Mouse (Mus musculus): ENCODE results near the gene Tssk1. TPM values are rescaled to one million over a fixed set of nuclear protein-coding genes. Genes with fewer than 3 reads are reported as not detected.

Tssk1 gene
- 0.05 TPM in 2 replicates for polyA plus RNA-seq (2015; fragmentation: Nextera tagmentation; extraction: Ambion mirVana)

DNA sequence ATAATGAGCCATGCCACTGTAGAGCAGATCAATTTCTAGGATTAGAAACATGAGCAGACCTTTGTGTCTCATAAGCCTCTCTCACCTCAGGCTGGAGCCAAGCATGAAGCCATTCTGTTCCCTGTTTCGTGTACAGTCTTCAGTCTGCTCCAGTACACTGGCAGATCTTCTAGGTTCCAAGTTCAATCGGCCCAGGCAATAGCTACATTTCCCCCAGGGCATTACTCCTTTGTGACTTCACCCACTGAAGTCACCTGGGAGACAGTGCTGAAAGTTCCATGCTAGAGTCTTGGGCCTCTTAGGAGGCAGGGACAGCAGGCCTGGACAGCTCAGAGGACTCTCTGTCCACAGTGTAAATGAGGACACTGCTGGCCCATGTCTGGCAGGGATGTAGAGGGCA lies at the start of gene Tssk1:
Tssk1 (plus strand) TSS at position 301 of the 400 bp plus-strand sequence.
- Histone ChIP-seq H3K4me2 (no peak within 1 kb of the TSS), H3K27ac (no peak within 1 kb of the TSS), H3K9ac (no peak within 1 kb of the TSS), H3K9me3 (replicated peaks) (no peaks in the 10 kb centered on the region), H3K4me1 (peaks cover 26% of the 10 kb centered on the region), H3K36me3 (ENCODE audit: poor library complexity, severe bottlenecking) (peaks cover 7% of the 10 kb centered on the region), H3K4me3 (no peak within 1 kb of the TSS), H3K27me3 (0 out of 2 replicates have a peak, but pooled peaks cover 3% of the 10 kb centered on the region)
- ATAC-seq = no peak
- 91% methylated on average over 2 of the region's 2 CpGs for WGBS

DNA sequence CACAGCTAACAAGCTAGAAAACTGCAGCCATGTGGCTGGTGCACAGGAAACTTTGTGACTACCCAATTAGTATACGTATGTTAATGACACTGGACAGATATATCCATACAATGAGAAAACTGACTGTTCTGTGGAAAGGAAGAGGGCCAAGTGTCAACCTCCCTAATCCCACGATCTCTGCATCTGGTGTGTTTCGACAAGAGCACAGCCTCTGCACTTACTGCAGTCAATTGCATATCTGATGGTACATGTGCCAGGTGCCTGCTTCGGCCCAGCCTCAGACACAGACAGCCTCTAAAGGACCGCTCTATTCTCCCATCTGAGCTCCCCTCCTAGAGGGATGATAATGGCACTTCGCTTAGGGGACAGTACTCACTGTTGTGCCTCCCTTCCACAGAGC lies 45.6 kb upstream of the Tssk1 start:
- Histone ChIP-seq H3K27me3 (no peaks in the 10 kb centered on the region), H3K4me2 (no peak overlapping the region), H3K9me3 (replicated peaks) (no peaks in the 10 kb centered on the region), H3K4me1 (no peaks in the 10 kb centered on the region), H3K36me3 (ENCODE audit: poor library complexity, severe bottlenecking) (peaks cover 93% of the 10 kb centered on the region), H3K27ac (peak overlapping the region; percentile 45), H3K4me3 (no peak overlapping the region), H3K9ac (0 out of 2 replicates have a peak overlapping the region, but pooled peaks have one; percentile 12)
- 98% methylated on average over 6 of the region's 6 CpGs for WGBS
- no peak for ATAC-seq

DNA sequence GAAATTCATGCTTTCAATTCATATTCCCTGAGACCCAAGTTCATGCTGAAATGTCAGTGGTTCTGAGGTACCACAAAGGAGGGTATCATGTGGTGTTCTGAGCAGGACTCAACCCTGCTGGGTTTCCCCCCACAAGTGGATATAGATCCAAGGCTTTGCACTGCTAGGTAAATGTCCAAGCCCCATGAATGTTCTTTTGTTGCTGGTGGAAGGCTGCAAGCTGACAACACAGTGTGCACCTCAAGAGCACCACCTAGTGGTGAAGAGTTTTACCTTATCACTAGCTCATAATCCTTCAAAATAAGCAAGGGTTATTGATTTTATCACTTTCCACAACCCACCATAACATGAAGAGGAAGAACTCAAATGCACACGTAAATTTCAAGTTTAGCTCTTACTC lies 45.1 kb upstream of the Tssk1 start:
- Histone ChIP-seq H3K4me1 (no peaks in the 10 kb centered on the region), H3K9me3 (replicated peaks) (no peaks in the 10 kb centered on the region), H3K4me3 (no peak overlapping the region), H3K27me3 (no peaks in the 10 kb centered on the region), H3K4me2 (no peak overlapping the region), H3K9ac (0 out of 2 replicates have a peak overlapping the region, but pooled peaks have one; percentile 12), H3K36me3 (ENCODE audit: poor library complexity, severe bottlenecking) (peaks cover 92% of the 10 kb centered on the region), H3K27ac (peak overlapping the region; percentile 45)
- WGBS = 20% methylated on average over 1 of the region's 1 CpGs
- 0 out of 2 replicates have a peak, but pooled peaks have one; percentile 55 for ATAC-seq

DNA sequence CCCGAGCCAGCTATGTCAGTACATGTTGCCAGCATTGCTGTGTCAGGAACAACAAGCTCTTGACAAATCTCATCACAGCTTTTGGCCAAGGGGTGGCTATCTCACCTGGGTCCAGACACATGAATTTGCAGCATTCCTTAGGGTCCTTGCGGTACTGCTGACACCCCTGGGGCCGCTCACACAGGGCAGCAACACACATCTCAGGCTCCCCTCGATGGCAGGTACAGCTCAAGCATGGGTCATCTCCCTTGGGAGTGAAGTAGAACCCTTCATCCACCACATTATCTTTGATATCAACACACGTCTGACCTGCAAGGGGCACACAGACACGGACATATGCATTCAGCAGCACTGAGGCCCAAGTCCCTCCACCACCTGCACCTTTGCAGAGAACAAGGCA lies 44.5 kb upstream of the Tssk1 start:
- Histone ChIP-seq H3K4me1 (no peaks in the 10 kb centered on the region), H3K9me3 (replicated peaks) (no peaks in the 10 kb centered on the region), H3K4me3 (no peak overlapping the region), H3K27ac (no peak overlapping the region), H3K27me3 (no peaks in the 10 kb centered on the region), H3K36me3 (ENCODE audit: poor library complexity, severe bottlenecking) (peaks cover 92% of the 10 kb centered on the region), H3K9ac (no peak overlapping the region), H3K4me2 (no peak overlapping the region)
- ATAC-seq = no peak
- WGBS = 91% methylated on average over 6 of the region's 6 CpGs

DNA sequence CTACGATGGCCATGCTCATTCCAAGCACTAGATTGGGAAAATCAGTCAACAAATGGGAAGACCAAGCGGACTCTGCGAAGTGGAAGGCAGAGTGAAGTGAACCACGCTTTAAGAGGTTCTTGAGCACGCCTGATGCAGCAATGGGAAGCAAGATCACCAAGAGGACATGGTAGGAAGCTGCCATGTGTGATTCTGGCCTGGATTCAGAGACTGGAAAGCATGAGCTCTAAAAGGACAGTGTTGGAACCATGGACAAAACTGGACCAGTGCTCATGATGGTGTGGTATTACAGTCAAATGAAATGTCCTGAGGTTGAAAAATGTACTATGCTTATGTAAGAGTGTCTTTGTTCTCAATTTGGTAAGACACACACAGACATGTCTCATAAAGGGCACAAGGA lies 42.7 kb upstream of the Tssk1 start:
- Histone ChIP-seq H3K4me2 (no peak overlapping the region), H3K4me1 (no peaks in the 10 kb centered on the region), H3K9ac (no peak overlapping the region), H3K9me3 (replicated peaks) (no peaks in the 10 kb centered on the region), H3K27me3 (no peaks in the 10 kb centered on the region), H3K36me3 (ENCODE audit: poor library complexity, severe bottlenecking) (peaks cover 89% of the 10 kb centered on the region), H3K4me3 (no peak overlapping the region), H3K27ac (no peak overlapping the region)
- WGBS = 97% methylated on average over 5 of the region's 5 CpGs
- no peak for ATAC-seq

DNA sequence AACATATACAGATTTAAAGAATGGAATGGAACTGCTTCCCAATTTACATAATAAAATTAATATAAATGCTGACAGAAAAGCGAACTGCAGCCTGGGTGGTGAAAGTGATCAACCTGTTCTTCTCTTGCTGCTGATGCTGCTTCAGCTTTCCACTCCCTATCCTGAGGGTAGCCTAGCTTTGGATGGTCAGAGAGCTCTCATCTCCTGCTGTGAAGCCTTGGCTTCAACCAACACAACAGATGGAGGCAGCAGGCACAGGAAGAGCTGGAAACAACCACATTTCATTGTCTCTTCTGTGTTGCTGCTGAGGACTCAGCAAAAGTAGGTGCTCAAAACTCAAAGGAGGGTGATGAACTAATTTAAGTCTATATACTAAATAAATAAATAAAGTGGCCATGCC lies 42.2 kb upstream of the Tssk1 start:
- Histone ChIP-seq H3K36me3 (ENCODE audit: poor library complexity, severe bottlenecking) (peaks cover 89% of the 10 kb centered on the region), H3K4me1 (no peaks in the 10 kb centered on the region), H3K9me3 (replicated peaks) (no peaks in the 10 kb centered on the region), H3K27ac (no peak overlapping the region), H3K4me3 (no peak overlapping the region), H3K9ac (no peak overlapping the region), H3K4me2 (no peak overlapping the region), H3K27me3 (no peaks in the 10 kb centered on the region)
- 95% methylated on average over 1 of the region's 1 CpGs for WGBS
- ATAC-seq = no peak

DNA sequence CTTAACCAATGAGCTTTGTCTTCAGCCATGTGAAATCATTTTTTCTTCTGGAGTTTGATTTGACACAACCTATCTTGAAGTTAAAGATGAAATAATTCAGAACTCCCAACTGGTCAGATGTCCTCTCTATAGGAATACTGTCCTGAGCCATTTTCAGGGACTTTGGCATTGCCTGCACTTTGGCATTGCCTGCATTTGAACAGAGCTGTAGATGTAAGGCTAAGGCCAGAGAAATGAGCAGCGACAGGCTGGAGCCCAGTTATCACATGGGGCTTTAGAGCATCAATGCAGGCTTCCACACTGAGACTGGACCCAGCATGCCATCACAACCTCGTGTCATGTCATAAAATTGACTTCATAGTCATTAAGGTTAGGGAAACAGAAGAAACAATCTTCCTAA lies 40.8 kb upstream of the Tssk1 start:
- Histone ChIP-seq H3K4me1 (no peaks in the 10 kb centered on the region), H3K27me3 (no peaks in the 10 kb centered on the region), H3K27ac (no peak overlapping the region), H3K36me3 (ENCODE audit: poor library complexity, severe bottlenecking) (peaks cover 90% of the 10 kb centered on the region), H3K9ac (no peak overlapping the region), H3K4me3 (no peak overlapping the region), H3K4me2 (no peak overlapping the region), H3K9me3 (replicated peaks) (no peaks in the 10 kb centered on the region)
- no peak for ATAC-seq
- 86% methylated on average over 2 of the region's 2 CpGs for WGBS

DNA sequence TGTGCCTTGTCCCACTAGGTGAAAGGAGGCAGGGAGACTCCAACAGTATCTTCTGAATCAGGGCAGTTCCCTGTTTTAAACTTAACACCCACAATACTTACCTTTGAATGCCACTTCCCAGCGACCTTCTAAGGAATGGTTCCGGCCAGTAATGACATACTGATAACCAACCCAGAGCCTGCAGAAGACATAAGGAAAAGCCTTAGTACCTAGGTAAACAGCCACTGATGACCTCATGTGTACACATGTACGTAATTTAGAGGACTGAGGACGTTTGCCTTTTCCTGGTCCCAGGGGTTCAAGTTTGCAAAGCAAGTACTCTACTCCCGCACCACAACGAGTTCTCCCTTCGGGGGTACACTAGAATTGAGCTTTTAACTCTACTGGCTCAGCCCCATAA lies 36.9 kb upstream of the Tssk1 start:
- Histone ChIP-seq H3K36me3 (ENCODE audit: poor library complexity, severe bottlenecking) (peaks cover 89% of the 10 kb centered on the region), H3K4me2 (no peak overlapping the region), H3K4me1 (no peaks in the 10 kb centered on the region), H3K9ac (no peak overlapping the region), H3K4me3 (no peak overlapping the region), H3K9me3 (replicated peaks) (no peaks in the 10 kb centered on the region), H3K27ac (no peak overlapping the region), H3K27me3 (no peaks in the 10 kb centered on the region)
- ATAC-seq = no peak
- 92% methylated on average over 7 of the region's 7 CpGs for WGBS

DNA sequence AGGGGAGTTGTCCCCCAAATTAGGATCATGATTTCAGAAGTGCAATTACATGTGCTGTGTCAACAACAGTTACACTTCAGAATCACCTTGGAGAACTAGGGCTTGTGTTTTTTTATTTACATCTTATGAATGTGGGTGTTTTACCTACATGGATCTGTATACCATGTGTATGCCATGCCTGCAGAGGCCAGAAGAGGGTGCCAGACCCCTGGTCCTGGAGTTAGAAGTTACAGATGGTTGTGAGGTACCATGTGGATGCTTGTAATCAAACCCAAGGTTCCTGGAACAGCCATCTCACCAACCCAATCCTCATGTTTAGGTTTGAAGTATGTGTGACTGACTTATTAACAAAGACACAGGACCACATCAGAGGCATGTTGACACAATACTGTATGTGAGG lies 35.4 kb upstream of the Tssk1 start:
- no peak overlapping the region for H3K4me2 ChIP-seq
- peaks cover 84% of the 10 kb centered on the region for H3K36me3 ChIP-seq (ENCODE audit: poor library complexity, severe bottlenecking)
- no peaks in the 10 kb centered on the region for H3K4me1 ChIP-seq
- ATAC-seq = no peak; the same call in 1 of the 2 replicates
- H3K9ac ChIP-seq = no peak overlapping the region
- H3K9me3 ChIP-seq (replicated peaks) = no peaks in the 10 kb centered on the region
- no peak overlapping the region for H3K27ac ChIP-seq
- H3K27me3 ChIP-seq = no peaks in the 10 kb centered on the region
- H3K4me3 ChIP-seq = no peak overlapping the region

DNA sequence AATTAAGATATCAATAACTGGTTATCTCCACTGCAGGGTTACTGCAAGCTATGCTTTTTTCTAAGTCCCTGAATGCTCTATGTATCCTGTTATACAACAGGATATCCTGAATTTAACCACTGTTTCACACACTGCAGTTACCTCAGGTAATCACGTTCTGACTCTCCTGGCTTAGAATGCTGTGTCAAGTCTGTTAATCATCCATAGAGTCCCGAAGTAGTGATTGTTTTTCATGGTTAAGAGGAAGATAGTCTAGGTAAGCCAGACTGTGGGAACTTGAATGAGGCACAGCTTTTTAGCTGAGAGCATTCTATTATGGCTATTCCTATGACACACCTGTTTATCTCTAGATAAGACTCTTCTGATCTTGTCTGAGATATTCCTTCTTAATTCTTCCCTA lies 28.7 kb upstream of the Tssk1 start:
- peaks cover 64% of the 10 kb centered on the region for H3K36me3 ChIP-seq (ENCODE audit: poor library complexity, severe bottlenecking)
- no peak for ATAC-seq
- H3K4me1 ChIP-seq = no peaks in the 10 kb centered on the region
- H3K9ac ChIP-seq = no peak overlapping the region
- H3K27ac ChIP-seq = no peak overlapping the region
- no peaks in the 10 kb centered on the region for H3K9me3 ChIP-seq (replicated peaks)
- no peak overlapping the region for H3K4me2 ChIP-seq
- 89% methylated on average over 2 of the region's 2 CpGs for WGBS
- H3K4me3 ChIP-seq = no peak overlapping the region
- H3K27me3 ChIP-seq = no peaks in the 10 kb centered on the region

DNA sequence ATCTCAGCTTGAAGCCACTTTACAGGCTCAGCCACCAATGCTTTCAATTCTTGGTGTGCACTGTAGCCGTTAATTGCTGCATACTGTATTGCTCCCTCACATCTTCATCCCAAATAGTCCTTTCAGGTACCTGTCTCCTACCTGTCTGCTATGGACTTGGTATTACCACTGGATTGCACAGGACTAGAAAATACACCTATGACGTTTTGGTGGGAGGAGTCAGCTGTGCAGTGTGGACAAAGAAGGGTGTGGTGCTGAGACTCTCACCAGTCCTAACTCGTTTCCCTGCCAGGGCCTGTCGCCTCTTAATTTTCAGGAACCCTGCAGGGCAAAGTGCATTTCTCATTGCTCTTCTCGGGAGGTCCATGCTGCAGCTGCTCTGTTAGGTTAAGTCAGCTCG lies 28.3 kb upstream of the Tssk1 start:
- no peak overlapping the region for H3K4me2 ChIP-seq
- no peak for ATAC-seq
- no peaks in the 10 kb centered on the region for H3K27me3 ChIP-seq
- H3K9ac ChIP-seq = no peak overlapping the region
- H3K4me1 ChIP-seq = no peaks in the 10 kb centered on the region
- H3K9me3 ChIP-seq (replicated peaks) = no peaks in the 10 kb centered on the region
- peaks cover 62% of the 10 kb centered on the region for H3K36me3 ChIP-seq (ENCODE audit: poor library complexity, severe bottlenecking)
- no peak overlapping the region for H3K4me3 ChIP-seq
- WGBS = 71% methylated on average over 6 of the region's 6 CpGs
- no peak overlapping the region for H3K27ac ChIP-seq

DNA sequence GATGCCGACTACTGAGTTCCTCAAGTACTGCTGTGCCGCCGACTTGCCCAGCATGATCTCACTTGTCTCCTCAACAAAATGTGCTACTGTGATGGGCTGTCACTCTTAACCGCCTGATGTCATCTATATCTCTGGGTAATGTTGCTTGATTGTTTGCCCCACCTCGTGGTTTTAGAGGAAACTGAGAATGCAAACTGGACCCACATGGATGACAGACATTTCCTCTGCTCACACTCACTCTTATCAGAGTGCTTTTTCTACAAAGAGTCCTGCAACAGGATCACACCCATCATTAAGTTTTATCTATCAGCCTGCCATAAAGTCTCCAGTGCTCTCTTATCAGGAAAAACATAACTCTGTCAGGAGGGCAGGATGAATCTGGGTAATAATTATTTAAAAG lies 22.8 kb upstream of the Tssk1 start:
- Histone ChIP-seq H3K27me3 (no peaks in the 10 kb centered on the region), H3K4me2 (no peak overlapping the region), H3K4me3 (no peak overlapping the region), H3K27ac (no peak overlapping the region), H3K4me1 (no peaks in the 10 kb centered on the region), H3K9me3 (replicated peaks) (no peaks in the 10 kb centered on the region), H3K36me3 (ENCODE audit: poor library complexity, severe bottlenecking) (peaks cover 52% of the 10 kb centered on the region), H3K9ac (no peak overlapping the region)
- ATAC-seq = no peak
- WGBS = 88% methylated on average over 5 of the region's 5 CpGs

DNA sequence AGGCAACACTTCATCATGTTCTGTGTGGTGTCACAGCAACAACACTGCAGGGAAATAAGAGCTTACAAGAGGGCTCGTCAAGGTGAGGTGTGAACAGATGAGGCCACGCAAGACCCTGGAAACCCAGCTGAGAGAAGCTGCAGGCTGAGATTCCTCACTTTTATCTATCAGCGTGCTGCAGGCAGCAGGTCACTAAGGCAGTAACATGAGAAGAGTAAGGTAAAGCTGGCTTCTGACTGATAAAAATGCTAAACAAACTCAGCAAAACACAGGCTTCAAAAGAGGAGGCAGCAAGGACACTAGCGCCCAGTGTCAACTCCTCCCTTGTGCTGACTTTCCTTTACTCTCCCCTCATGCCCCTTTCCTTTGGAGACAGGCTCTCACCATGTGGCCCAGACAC lies 21.0 kb upstream of the Tssk1 start:
- WGBS = 78% methylated on average over 4 of the region's 4 CpGs
- ATAC-seq = no peak
- H3K4me2 ChIP-seq = no peak overlapping the region

More for the DNA sequence above, 21.0 kb upstream of the Tssk1 start:
- peaks cover 54% of the 10 kb centered on the region for H3K36me3 ChIP-seq (ENCODE audit: poor library complexity, severe bottlenecking)
- H3K27ac ChIP-seq = no peak overlapping the region
- no peaks in the 10 kb centered on the region for H3K4me1 ChIP-seq
- H3K9ac ChIP-seq = no peak overlapping the region
- H3K27me3 ChIP-seq = no peaks in the 10 kb centered on the region
- H3K9me3 ChIP-seq (replicated peaks) = no peaks in the 10 kb centered on the region
- H3K4me3 ChIP-seq = no peak overlapping the region
